Mouse (Mus musculus) spleen, postnatal 10 days (tissue): ENCODE data around the gene Cdkn1b.

Source experiments
- DNase-seq, 2 experiments: peaks; one replicate each; pipeline ENCODE4 v3.0.0; 2021 to 2022; ENCODE audit warnings: low spot score in 2 of 2

Cdkn1b gene

DNA sequence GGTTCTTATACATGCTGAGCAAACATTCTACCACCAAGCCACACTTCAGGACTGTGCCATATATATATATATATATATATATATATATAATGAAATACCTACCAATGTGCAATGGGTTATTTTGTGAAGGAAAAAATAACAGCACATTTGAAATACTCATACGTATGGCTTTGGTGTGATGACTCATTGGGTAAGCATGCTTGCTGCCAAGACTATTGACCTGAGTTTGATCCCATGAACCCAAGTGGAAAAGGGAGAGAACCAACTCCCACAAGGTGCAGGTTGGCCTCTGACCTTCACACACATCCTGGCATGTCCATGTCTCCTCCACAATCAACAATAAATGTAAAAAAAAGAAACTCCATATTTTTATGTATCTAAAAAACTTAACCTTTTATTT, 48.1 kb downstream of the Cdkn1b start:
- DNase-seq = no peak

DNA sequence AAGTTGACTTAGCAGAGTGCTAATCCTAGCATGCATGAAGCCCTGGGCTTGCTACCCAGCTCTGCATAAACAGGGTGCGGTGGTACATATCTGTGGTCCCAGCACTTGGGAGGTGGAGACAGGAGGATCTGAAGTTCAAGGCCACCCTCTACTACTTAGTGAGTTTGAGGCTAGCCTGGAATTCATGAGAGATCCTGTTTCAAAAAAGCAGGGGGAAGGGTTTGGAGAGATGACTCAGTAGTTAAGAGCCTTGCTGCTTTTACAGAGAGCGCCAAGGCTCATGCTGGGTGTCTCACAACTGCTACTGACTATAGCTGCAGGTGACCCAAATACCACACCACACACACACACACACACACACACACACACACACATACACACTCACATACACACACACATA, 49.3 kb downstream of the Cdkn1b start:
- DNase-seq = no peak

DNA sequence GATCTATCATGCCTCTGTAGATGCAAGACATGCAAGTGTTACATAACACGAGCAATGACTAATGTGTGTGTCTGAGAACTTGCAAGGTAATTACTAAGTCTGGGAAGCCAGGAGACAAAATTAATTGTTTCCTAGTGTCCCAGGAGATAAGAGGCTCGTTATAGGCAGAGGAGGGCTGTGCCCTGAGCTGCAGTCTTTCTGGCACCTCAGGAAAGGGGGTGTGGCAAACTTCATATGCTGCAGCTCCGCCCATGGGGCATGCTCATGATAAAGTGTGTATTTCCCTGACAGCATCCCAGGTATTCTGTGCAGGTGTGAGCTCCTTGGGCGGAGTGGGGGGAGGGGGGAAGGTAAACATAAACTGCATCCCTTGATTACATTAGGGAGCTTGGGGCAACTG, 51.9 kb downstream of the Cdkn1b start:
- no peak for DNase-seq
